Mouse (Mus musculus) central nervous system, embryonic 14 days (tissue): ENCODE measurements around the gene Nlrp10. TPM values are rescaled to one million over a fixed set of nuclear protein-coding genes. Genes with fewer than 3 reads are reported as not detected.

Source experiments
- polyA plus RNA-seq: library from polyadenylated mRNA; depleted of rRNA; stranded (reverse); fragments of >200 nt; gene quantifications from 2 replicates; pipeline ENCODE4 v1.2.3, GENCODE M21; 2012; rRNA removed

The Nlrp10 gene
- not detected in 2 replicates for polyA plus RNA-seq

GRCm38 (mm10) chr7:108929726-108930393 is at the start of gene Nlrp10:
Gene Nlrp10 (minus strand): TSS chr7:108930178.

DNA sequence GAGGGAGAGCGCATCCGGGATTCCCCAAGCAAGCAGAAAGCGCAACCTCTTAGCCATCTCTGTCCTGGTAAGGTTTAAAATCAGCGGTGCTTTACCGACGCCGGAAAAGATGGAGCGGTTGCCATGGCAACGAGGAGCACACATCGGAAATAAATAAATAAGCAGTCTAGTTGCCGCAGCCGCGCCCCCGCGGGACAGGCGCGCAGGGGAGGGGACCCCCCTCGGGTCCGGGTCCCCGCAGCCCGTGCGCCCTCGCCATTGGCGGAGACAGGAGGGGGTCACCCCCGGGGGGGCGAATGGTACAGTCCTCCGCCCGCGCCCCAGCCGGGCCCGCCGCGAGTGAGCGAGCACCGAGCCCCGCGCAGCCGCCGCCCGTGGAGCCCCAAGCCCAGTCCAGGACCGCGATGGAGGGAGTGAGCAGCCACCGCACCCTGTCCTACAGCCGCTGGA is 20.4 kb upstream of the Nlrp10 start, which contains the start of gene Tub:
Gene Tub, plus strand, starts transcription at position 27 of the 450 bp plus-strand sequence.

DNA sequence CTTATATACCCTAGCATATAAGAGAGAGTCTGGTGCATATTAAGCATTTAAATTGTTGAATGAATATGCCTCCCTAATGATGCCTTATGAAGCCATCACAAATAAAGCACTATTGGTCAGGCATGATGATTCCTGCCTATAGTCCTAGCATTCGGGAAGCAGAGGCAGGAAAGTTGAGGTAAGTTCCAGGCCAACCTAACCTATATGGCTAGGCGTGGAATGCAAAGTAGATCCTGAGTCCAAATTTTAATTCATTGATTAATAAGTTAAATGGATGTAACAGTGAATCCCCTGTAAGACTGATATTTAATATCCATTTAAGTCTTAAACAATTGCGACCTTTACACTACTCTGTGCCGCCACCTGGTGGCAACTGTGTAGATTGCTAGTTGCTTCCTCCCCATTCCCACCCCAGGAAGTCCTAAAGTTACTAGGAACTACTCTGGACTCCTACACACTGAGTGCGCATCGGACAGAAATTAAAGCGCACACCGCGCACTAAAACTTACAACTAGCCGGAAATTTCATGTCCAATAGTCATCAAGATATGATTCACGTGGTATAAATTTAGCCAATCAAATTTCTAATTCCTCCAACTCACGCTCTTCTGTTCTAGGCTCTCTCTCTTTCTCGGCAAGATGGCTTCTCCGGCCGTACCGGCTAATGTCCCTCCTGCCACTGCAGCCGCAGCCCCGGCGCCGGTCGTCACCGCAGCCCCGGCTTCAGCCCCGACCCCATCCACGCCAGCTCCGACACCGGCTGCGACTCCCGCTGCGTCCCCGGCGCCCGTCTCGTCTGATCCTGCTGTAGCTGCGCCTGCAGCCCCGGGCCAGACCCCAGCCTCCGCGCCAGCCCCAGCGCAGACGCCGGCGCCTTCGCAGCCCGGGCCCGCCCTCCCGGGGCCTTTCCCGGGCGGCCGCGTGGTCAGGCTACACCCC is 4.1 kb upstream of the Nlrp10 start, which contains the start of gene Eif3f:
Gene Eif3f, plus strand, starts transcription at position 624 of the 938 bp plus-strand sequence.

GRCm38 (mm10) chr7:108894320-108894719 is 35.7 kb downstream of the Nlrp10 start, which contains the start of gene Olfr519:
Gene Olfr519 (minus strand): TSS chr7:108894420.

GRCm38 (mm10) chr7:108884906-108885305 is 45.1 kb downstream of the Nlrp10 start, which contains the start of gene Olfr518:
Gene Olfr518 (minus strand): TSS chr7:108885006.

GRCm38 (mm10) chr7:108872279-108872678 is 57.7 kb downstream of the Nlrp10 start, which contains the start of gene Olfr517:
Gene Olfr517 (minus strand): TSS chr7:108872379.

Other genes starting within 250 kb of the Nlrp10 start
- gene Olfr512, start 216.9 kb downstream of the Nlrp10 start, polyA plus RNA-seq, result not detected in 2 replicates
- gene Olfr513, start 179.2 kb downstream of the Nlrp10 start, polyA plus RNA-seq, result not detected in 2 replicates
- not detected in 2 replicates for gene Olfr514, start 104.2 kb downstream of the Nlrp10 start, polyA plus RNA-seq
- gene Olfr516, start 79.6 kb downstream of the Nlrp10 start, polyA plus RNA-seq, result not detected in 2 replicates
- gene Olfr517, start 57.8 kb downstream of the Nlrp10 start, polyA plus RNA-seq, result not detected in 2 replicates
- not detected in 2 replicates for gene Olfr518, start 45.2 kb downstream of the Nlrp10 start, polyA plus RNA-seq
- not detected in 2 replicates for gene Olfr519, start 35.8 kb downstream of the Nlrp10 start, polyA plus RNA-seq
- gene Eif3f, start 4.2 kb upstream of the Nlrp10 start, polyA plus RNA-seq, result 119 and 124 TPM in 2 replicates
- 111 and 117 TPM in 2 replicates for gene Tub, start 20.2 kb upstream of the Nlrp10 start, polyA plus RNA-seq
- gene Ric3, start 153.2 kb upstream of the Nlrp10 start, polyA plus RNA-seq, result 19.8 and 24.8 TPM in 2 replicates
- gene Lmo1, start 245.0 kb upstream of the Nlrp10 start, polyA plus RNA-seq, result 119 and 134 TPM in 2 replicates